Mouse (Mus musculus) liver, embryonic 14.5 days (tissue): ENCODE results near the gene Alkbh8. TPM values are rescaled to one million over a fixed set of nuclear protein-coding genes. Genes with fewer than 3 reads are reported as not detected.

Experiments
- polyA plus RNA-seq, 2 experiments: library from polyadenylated mRNA; depleted of rRNA in 1 of 2; stranded (reverse) in 1 of 2; unstranded in 1 of 2; fragments of >200 nt; fragmentation: Nextera tagmentation in 1 of 2; extraction: Ambion mirVana in 1 of 2; gene quantifications; 2 replicates each; pipeline versions ENCODE4 v1.2.1 to v1.2.3; 2012 to 2014

The Alkbh8 gene
- polyA plus RNA-seq, 2 experiments = 4.8 to 12.7 TPM

Other genes with a start within 250 kb of the Alkbh8 start
- 0.83 and 1.5 TPM in 2 replicates for gene Cwf19l2, start 68.5 kb downstream of the Alkbh8 start, polyA plus RNA-seq (2012; rRNA removed)
- 3.5 TPM in 2 replicates for gene Cwf19l2, start 68.5 kb downstream of the Alkbh8 start, polyA plus RNA-seq (2014; fragmentation: Nextera tagmentation; extraction: Ambion mirVana)
- gene Gucy1a2, start 197.6 kb downstream of the Alkbh8 start, polyA plus RNA-seq (2012; rRNA removed) = 0.05 and 0.11 TPM in 2 replicates
- 0.08 and 0.15 TPM in 2 replicates for gene Gucy1a2, start 197.6 kb downstream of the Alkbh8 start, polyA plus RNA-seq (2014; fragmentation: Nextera tagmentation; extraction: Ambion mirVana)